Mouse (Mus musculus): ENCODE measurements at regions not wholly inside any gene's neighbourhood (a gene's known extent, or its start where the extent isn't known, plus 50 kb on each side); places are given as distances from the start of the nearest gene placed in this dataset.

- no peak for DNase-seq
These were observed 83.9 kb upstream of the Sgip1 start for GRCm38 (mm10) chr4:102657244-102657643.

- DNase-seq, result no peak
These were observed 82.5 kb upstream of the Sgip1 start for GRCm38 (mm10) chr4:102658578-102658977.

- no peak for DNase-seq
These were observed 77.5 kb upstream of the Sgip1 start for GRCm38 (mm10) chr4:102663617-102664016.

GRCm38 (mm10) chr4:102682190-102682589, 58.9 kb upstream of the Sgip1 start:
- no peak for DNase-seq

- DNase-seq, result peak; percentile 31 to 50
These were observed 56.1 kb upstream of the Sgip1 start for GRCm38 (mm10) chr4:102685045-102685444.

- no peak for DNase-seq
These were observed 52.7 kb upstream of the Sgip1 start for GRCm38 (mm10) chr4:102688378-102688777.
